Mouse (Mus musculus) inflammation-experienced regulatory T-cells, adult 6 months (primary cell): ENCODE measurements around the gene As3mt. TPM values are rescaled to one million over a fixed set of nuclear protein-coding genes. Genes with fewer than 3 reads are reported as not detected.

Source experiments
- ATAC-seq: one replicate; pipeline ENCODE4 v1.8.0; 2017
- polyA plus RNA-seq, 3 experiments: library from polyadenylated mRNA; unstranded; fragments of 100-300 nt; shearing (Covaris generic); gene quantifications; one replicate each; pipeline ENCODE4 v1.2.1; 2017

As3mt gene
- 10 to 100 TPM in 2 of 3 experiments, 1 to 10 TPM in 1; 2.8 to 12.8 (median 12.7) TPM for polyA plus RNA-seq

- ATAC-seq = no peak
Measured at GRCm38 (mm10) chr19:46707296-46708151, at the start of gene As3mt. Gene As3mt, plus strand, starts transcription at chr19:46707458.

GRCm38 (mm10) chr19:46658348-46658747, 48.9 kb upstream of the As3mt start:
- no peak for ATAC-seq

- ATAC-seq = no peak
Measured at GRCm38 (mm10) chr19:46658851-46659250, 48.4 kb upstream of the As3mt start.

GRCm38 (mm10) chr19:46661511-46661910, 45.7 kb upstream of the As3mt start:
- no peak for ATAC-seq

- no peak for ATAC-seq
Measured at GRCm38 (mm10) chr19:46662214-46662613, 45.0 kb upstream of the As3mt start.

GRCm38 (mm10) chr19:46662784-46663183, 44.5 kb upstream of the As3mt start:
- no peak for ATAC-seq

GRCm38 (mm10) chr19:46665474-46665873, 41.8 kb upstream of the As3mt start:
- ATAC-seq = no peak

- no peak for ATAC-seq
Measured at GRCm38 (mm10) chr19:46667300-46667699, 40.0 kb upstream of the As3mt start.

GRCm38 (mm10) chr19:46668263-46668662, 39.0 kb upstream of the As3mt start:
- ATAC-seq = no peak

- no peak for ATAC-seq
Measured at GRCm38 (mm10) chr19:46669802-46670201, 37.5 kb upstream of the As3mt start.

- no peak for ATAC-seq
Measured at GRCm38 (mm10) chr19:46670691-46671090, 36.6 kb upstream of the As3mt start.

- no peak for ATAC-seq
Measured at GRCm38 (mm10) chr19:46672766-46673418, 34.4 kb upstream of the As3mt start, which contains the start of gene Cyp17a1. Gene Cyp17a1, minus strand, starts transcription at chr19:46673172.

GRCm38 (mm10) chr19:46675641-46676040, 31.6 kb upstream of the As3mt start:
- no peak for ATAC-seq

GRCm38 (mm10) chr19:46679720-46680383, 27.4 kb upstream of the As3mt start:
- ATAC-seq = no peak

GRCm38 (mm10) chr19:46689460-46690372, 17.5 kb upstream of the As3mt start, which contains the start of gene Borcs7:
Gene Borcs7, plus strand, starts transcription at chr19:46689906.
- peak; percentile 94 for ATAC-seq

GRCm38 (mm10) chr19:46690387-46690786, 16.9 kb upstream of the As3mt start:
- ATAC-seq = no peak

GRCm38 (mm10) chr19:46691078-46691477, 16.2 kb upstream of the As3mt start:
- no peak for ATAC-seq

GRCm38 (mm10) chr19:46693146-46693545, 14.1 kb upstream of the As3mt start:
- no peak for ATAC-seq

- no peak for ATAC-seq
Measured at GRCm38 (mm10) chr19:46696482-46696881, 10.8 kb upstream of the As3mt start.

- no peak for ATAC-seq
Measured at GRCm38 (mm10) chr19:46696943-46697342, 10.3 kb upstream of the As3mt start.

- no peak for ATAC-seq
Measured at GRCm38 (mm10) chr19:46697840-46698517, 9.3 kb upstream of the As3mt start.
